Mouse (Mus musculus) frontal cortex, postnatal 36 days (tissue): Measurements from ENCODE around the gene Rpgrip1.
"Not testable (repeated sequence)": the region's sequence is repeated elsewhere in the genome, so short reads cannot be mapped to it uniquely, and the experiment has no call there.

Experiments
- DNase-seq, 2 experiments: peaks; one replicate each; pipeline ENCODE4 v3.0.0; 2022; ENCODE audit warnings: low spot score in 2 of 2

Rpgrip1 gene

GRCm38 (mm10) chr14:52110346-52110745, at the start of gene Rpgrip1:
Gene Rpgrip1, plus strand, starts transcription at chr14:52110704.
- DNase-seq, result no peak

GRCm38 (mm10) chr14:52060800-52061199, 49.7 kb upstream of the Rpgrip1 start:
- DNase-seq, result peak in 1 of 2 experiments; percentile 22

GRCm38 (mm10) chr14:52061798-52062197, 48.7 kb upstream of the Rpgrip1 start:
- no peak for DNase-seq

GRCm38 (mm10) chr14:52066135-52066534, 44.4 kb upstream of the Rpgrip1 start:
- no peak for DNase-seq

GRCm38 (mm10) chr14:52071599-52072137, 38.8 kb upstream of the Rpgrip1 start:
- no peak for DNase-seq

- DNase-seq, result no peak
These were observed 27.4 kb upstream of the Rpgrip1 start for GRCm38 (mm10) chr14:52083083-52083482.

- DNase-seq, result no peak
These were observed 16.0 kb upstream of the Rpgrip1 start for GRCm38 (mm10) chr14:52094533-52094932.

- not testable (repeated sequence) for DNase-seq
These were observed 13.3 kb upstream of the Rpgrip1 start for GRCm38 (mm10) chr14:52097191-52097590.

- DNase-seq, result not testable (repeated sequence)
These were observed 12.1 kb upstream of the Rpgrip1 start for GRCm38 (mm10) chr14:52098387-52098786.

GRCm38 (mm10) chr14:52099563-52099962, 10.9 kb upstream of the Rpgrip1 start:
- no peak for DNase-seq

- no peak for DNase-seq
These were observed 10.1 kb upstream of the Rpgrip1 start for GRCm38 (mm10) chr14:52100170-52100960.

GRCm38 (mm10) chr14:52101285-52102157, 9.0 kb upstream of the Rpgrip1 start:
- no peak for DNase-seq

GRCm38 (mm10) chr14:52103474-52103855, 7.0 kb upstream of the Rpgrip1 start:
- no peak for DNase-seq

GRCm38 (mm10) chr14:52103856-52104676, 6.4 kb upstream of the Rpgrip1 start, which contains the start of gene Hnrnpc:
Gene Hnrnpc, minus strand, starts transcription at chr14:52104028.
- peak; percentile 100 for DNase-seq

GRCm38 (mm10) chr14:52104677-52105285, 5.7 kb upstream of the Rpgrip1 start:
- no peak for DNase-seq

- no peak for DNase-seq
These were observed 5.2 kb upstream of the Rpgrip1 start for GRCm38 (mm10) chr14:52105308-52105707.

- DNase-seq, result peak; percentile 59 to 65
These were observed 3.8 kb upstream of the Rpgrip1 start for GRCm38 (mm10) chr14:52106741-52107140.

GRCm38 (mm10) chr14:52108025-52108424, 2.5 kb upstream of the Rpgrip1 start:
- DNase-seq, result no peak

GRCm38 (mm10) chr14:52114101-52114500, 3.6 kb downstream of the Rpgrip1 start:
- no peak for DNase-seq

GRCm38 (mm10) chr14:52117241-52117640, 6.7 kb downstream of the Rpgrip1 start:
- DNase-seq, result no peak

- no peak for DNase-seq
These were observed 7.9 kb downstream of the Rpgrip1 start for GRCm38 (mm10) chr14:52118456-52118822.
